Mouse (Mus musculus) liver, embryonic 15.5 days (tissue): ENCODE results near the gene Harbi1. TPM values are rescaled to one million over a fixed set of nuclear protein-coding genes. Genes with fewer than 3 reads are reported as not detected.

ENCODE experiments used
- ATAC-seq: fragments of 200-750 bp; cut with Nextera tagmentation; 2 replicates; pipeline ENCODE4 v1.8.0; 2017; ENCODE audit warnings: moderate number of reproducible peaks, mild to moderate bottlenecking, moderate library complexity; ENCODE audit not compliant: insufficient read depth
- H3K27ac ChIP-seq: fragments of 300-500 bp; sonication (generic); replicated peaks from 2 replicates; pipeline ENCODE4 v1.5.1; 2015; ENCODE audit warnings: mild to moderate bottlenecking, inconsistent platforms
- H3K27me3 ChIP-seq: fragments of 300-500 bp; sonication (generic); 2 replicates; pipeline ENCODE4 v1.6.1; 2015; ENCODE audit warnings: mild to moderate bottlenecking, inconsistent platforms
- H3K36me3 ChIP-seq: fragments of 300-500 bp; sonication (generic); replicated peaks from 2 replicates; pipeline ENCODE4 v1.6.1; 2015; ENCODE audit warnings: moderate library complexity, mild to moderate bottlenecking, inconsistent platforms
- H3K4me1 ChIP-seq: fragments of 300-500 bp; sonication (generic); replicated peaks from 2 replicates; pipeline ENCODE4 v1.6.1; 2015; ENCODE audit warnings: inconsistent platforms
- H3K4me2 ChIP-seq: fragments of 300-500 bp; sonication (generic); 2 replicates; pipeline ENCODE4 v1.6.1; 2015; ENCODE audit warnings: moderate library complexity, mild to moderate bottlenecking, inconsistent platforms
- H3K4me3 ChIP-seq: fragments of 300-500 bp; sonication (generic); replicated peaks from 2 replicates; pipeline ENCODE4 v1.5.1; 2015; ENCODE audit warnings: mild to moderate bottlenecking, inconsistent platforms
- H3K9ac ChIP-seq: fragments of 300-500 bp; sonication (generic); 2 replicates; pipeline ENCODE4 v1.6.1; 2015; ENCODE audit warnings: moderate library complexity, mild to moderate bottlenecking, inconsistent platforms
- H3K9me3 ChIP-seq: fragments of 300-500 bp; sonication (generic); replicated peaks from 2 replicates; pipeline ENCODE4 v1.6.1; 2016; ENCODE audit warnings: inconsistent platforms
- WGBS: fragments of 180-500 bp; shearing (Covaris S2); methylation state at CpG from one replicate; pipeline ENCODE4 v1.1.7; 2015; ENCODE audit warnings: mixed read lengths; ENCODE audit not compliant: insufficient replicate concordance; 5-methylcytosine and 5-hydroxymethylcytosine counted together
- polyA plus RNA-seq: library from polyadenylated mRNA; unstranded; fragments of >200 nt; fragmentation: Nextera tagmentation; extraction: Ambion mirVana; gene quantifications from 2 replicates; pipeline ENCODE4 v1.2.1, GENCODE M21; 2015

Gene Harbi1
- polyA plus RNA-seq, 1 experiment from 2014 or later = 6.7 TPM

GRCm38 (mm10) chr2:91744686-91745085 is 34.0 kb downstream of the Harbi1 start:
- H3K27me3 ChIP-seq = no peaks in the 10 kb centered on the region
- H3K9me3 ChIP-seq = no peaks in the 10 kb centered on the region
- H3K36me3 ChIP-seq = no peaks in the 10 kb centered on the region
- 0 out of 2 replicates have a peak, but pooled peaks cover 2% of the 10 kb centered on the region for H3K4me1 ChIP-seq
- ATAC-seq = no peak
- H3K4me2 ChIP-seq = no peak overlapping the region
- 75% methylated on average over 5 of the region's 5 CpGs for WGBS
- no peak overlapping the region for H3K27ac ChIP-seq
- no peak overlapping the region for H3K9ac ChIP-seq
- H3K4me3 ChIP-seq = no peak overlapping the region

GRCm38 (mm10) chr2:91749811-91750261 is 39.2 kb downstream of the Harbi1 start:
- Histone ChIP-seq H3K4me2 (no peak overlapping the region), H3K9ac (no peak overlapping the region), H3K36me3 (no peaks in the 10 kb centered on the region), H3K9me3 (no peaks in the 10 kb centered on the region), H3K4me1 (peaks cover 21% of the 10 kb centered on the region), H3K4me3 (no peak overlapping the region), H3K27me3 (no peaks in the 10 kb centered on the region), H3K27ac (no peak overlapping the region)
- WGBS = 64% methylated on average over 2 of the region's 2 CpGs
- no peak for ATAC-seq

Other genes with a start within 250 kb of the Harbi1 start
- gene Ckap5, start 184.1 kb upstream of the Harbi1 start, polyA plus RNA-seq = 34.4 and 40.6 TPM in 2 replicates
- gene F2, start 74.4 kb upstream of the Harbi1 start, polyA plus RNA-seq = 365 and 498 TPM in 2 replicates
- gene Zfp408, start 61.1 kb upstream of the Harbi1 start, polyA plus RNA-seq = 2.8 and 2.9 TPM in 2 replicates
- gene Arhgap1, start 61.0 kb upstream of the Harbi1 start, polyA plus RNA-seq = 42.5 and 43.7 TPM in 2 replicates
- 13.4 and 14.1 TPM in 2 replicates for gene Atg13, start 276 bp upstream of the Harbi1 start, polyA plus RNA-seq
- 5.2 and 6.1 TPM in 2 replicates for gene Ambra1, start 19.3 kb downstream of the Harbi1 start, polyA plus RNA-seq
- gene Chrm4, start 216.4 kb downstream of the Harbi1 start, polyA plus RNA-seq = 0.13 TPM in 1 of 2 replicates, not detected in the other
- 15.2 and 17.1 TPM in 2 replicates for gene Mdk, start 221.4 kb downstream of the Harbi1 start, polyA plus RNA-seq
- gene Gm9821, start 234.9 kb downstream of the Harbi1 start, polyA plus RNA-seq = 0.89 and 1.1 TPM in 2 replicates